Mouse (Mus musculus) thymus, adult 2 months (tissue): ENCODE measurements around the gene Duox2.

Source experiments
- CTCF ChIP-seq: fragments of 200-500 bp; IDR thresholded peaks from 2 replicates; pipeline ENCODE4 v1.5.1; 2012; ENCODE audit warnings: mild to moderate bottlenecking, control low read depth, low read length, moderate library complexity, borderline replicate concordance; ENCODE audit not compliant: control insufficient read depth, poor library complexity, insufficient read depth; ENCODE audit errors: extremely low read depth
- POLR2A ChIP-seq: fragments of 200-500 bp; IDR thresholded peaks from 2 replicates; pipeline ENCODE4 v1.6.1; 2012; ENCODE audit warnings: mild to moderate bottlenecking, low read length, control low read depth, moderate library complexity; ENCODE audit not compliant: control insufficient read depth, poor library complexity, insufficient read depth; ENCODE audit errors: extremely low read depth

DNA sequence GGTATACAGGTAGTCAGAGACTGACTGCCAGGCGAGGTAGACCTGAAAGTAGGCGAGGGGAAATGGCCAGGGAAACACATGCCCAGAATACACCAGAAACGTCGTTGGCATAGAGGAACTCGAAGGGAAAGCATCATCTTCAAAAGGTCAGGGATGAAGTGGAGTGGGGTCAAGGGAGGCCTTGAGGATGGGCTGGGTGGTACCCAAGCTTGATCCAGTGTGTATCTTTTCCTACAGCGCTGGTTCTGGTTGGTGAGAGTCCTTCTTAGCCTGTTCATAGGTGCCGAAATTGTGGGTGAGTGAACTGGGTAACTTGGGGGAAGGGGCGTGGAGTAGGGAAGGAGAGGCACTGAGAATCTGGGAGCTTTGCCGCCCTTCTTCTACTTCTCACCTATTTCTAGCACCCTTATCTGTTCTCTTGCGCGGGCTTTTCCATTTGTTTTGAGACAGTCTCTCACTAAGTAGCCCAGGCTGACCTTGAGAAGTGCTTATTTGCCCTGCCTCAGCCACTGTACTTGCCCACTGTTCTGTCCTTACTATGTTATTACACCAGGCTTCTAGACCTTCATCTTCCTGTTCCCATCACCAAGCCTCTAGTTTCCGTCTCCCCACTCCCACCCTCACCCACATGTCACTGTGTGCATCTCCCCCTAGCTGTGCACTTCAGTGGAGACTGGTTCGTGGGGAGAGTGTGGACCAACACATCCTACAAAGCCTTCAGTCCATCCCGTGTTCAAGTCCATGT, 1.8 kb upstream of the Duox2 start:
- no peak for TF ChIP-seq POLR2A
- no peak for TF ChIP-seq CTCF
